Mouse (Mus musculus) 3134 (cell line): ENCODE results near the gene Lrrc38.

Experiments used
- DNase-seq: peaks from one replicate; pipeline ENCODE4 v3.0.0-alpha.2; 2011; ENCODE audit warnings: low spot score; ENCODE audit not compliant: insufficient read length; ENCODE audit errors: extremely low read depth

The Lrrc38 gene

DNA sequence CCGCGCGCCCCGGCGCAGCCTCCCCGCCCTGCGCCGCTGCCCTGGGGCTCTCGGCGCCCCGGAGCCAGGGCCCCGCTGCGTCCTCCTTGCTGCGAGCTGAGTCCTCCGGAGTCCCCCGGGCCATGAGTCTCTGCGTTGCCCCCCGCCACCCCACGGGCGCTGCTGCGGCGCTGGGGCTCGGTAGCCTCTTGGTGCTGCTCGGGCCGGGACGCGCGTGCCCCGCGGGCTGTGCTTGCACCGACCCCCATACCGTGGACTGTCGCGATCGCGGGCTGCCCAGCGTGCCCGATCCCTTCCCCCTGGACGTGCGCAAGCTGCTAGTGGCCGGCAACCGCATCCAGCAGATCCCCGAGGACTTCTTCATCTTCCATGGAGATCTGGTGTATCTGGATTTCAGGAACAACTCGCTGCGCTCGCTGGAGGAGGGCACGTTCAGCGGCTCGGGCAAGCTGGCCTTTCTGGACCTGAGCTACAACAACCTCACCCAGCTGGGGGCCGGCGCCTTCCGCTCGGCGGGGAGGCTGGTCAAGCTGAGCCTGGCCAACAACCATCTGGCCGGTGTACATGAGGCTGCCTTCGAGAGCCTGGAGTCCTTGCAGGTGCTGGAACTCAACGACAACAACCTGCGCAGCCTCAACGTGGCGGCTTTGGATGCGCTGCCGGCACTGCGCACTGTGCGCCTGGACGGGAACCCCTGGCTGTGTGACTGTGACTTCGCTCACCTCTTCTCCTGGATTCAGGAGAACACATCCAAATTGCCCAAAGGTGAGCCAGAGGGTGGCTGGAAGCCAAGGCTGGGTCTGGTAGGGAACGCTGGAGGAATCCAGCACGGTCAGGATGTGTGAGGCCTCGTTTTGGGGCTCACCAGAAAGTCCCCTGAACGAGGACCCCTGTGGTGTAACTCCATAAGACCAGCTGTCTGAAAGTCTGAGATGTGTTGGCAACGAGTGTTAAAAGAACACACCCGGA, 774 bp downstream of the Lrrc38 start:
- DNase-seq, result no peak

DNA sequence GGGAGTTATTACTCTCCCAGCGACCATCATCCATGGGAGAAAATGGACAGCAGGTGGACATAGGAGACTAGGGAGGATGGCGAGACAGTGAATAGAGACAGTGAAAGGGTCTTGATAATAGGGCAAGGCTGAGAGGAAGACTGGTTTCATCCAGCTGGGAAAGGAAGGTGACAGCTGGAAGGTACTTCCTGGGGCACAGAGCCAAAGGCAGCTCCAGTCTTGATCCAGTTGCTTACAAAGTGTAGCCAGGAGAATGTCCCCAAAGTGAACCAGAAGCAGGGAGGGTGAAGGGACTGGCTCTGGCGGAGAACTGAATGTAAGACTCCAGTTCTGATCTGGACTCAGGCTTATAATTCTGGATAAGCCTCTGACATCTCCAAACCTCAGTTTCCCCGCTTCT, 2.7 kb downstream of the Lrrc38 start:
- no peak for DNase-seq

DNA sequence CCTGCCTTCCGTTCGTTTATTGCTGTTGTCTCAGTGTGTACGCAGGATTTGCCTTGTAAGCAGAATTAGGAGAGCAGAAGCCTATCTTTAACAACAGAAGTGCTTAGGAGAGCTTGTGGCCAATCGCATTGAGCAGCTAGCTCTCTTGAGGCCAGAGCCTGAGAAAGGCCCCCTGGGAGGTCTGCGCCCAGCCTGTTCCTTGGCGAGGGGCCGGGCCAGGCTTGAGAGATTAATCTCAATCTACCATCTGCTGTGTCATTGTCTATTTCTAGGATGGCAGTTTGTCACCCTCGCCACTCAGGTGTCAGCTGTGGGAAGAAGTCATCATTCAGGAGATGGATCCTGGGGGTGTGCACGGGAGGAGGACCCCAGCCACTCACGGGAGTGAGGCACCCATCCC, 12.0 kb downstream of the Lrrc38 start:
- no peak for DNase-seq

DNA sequence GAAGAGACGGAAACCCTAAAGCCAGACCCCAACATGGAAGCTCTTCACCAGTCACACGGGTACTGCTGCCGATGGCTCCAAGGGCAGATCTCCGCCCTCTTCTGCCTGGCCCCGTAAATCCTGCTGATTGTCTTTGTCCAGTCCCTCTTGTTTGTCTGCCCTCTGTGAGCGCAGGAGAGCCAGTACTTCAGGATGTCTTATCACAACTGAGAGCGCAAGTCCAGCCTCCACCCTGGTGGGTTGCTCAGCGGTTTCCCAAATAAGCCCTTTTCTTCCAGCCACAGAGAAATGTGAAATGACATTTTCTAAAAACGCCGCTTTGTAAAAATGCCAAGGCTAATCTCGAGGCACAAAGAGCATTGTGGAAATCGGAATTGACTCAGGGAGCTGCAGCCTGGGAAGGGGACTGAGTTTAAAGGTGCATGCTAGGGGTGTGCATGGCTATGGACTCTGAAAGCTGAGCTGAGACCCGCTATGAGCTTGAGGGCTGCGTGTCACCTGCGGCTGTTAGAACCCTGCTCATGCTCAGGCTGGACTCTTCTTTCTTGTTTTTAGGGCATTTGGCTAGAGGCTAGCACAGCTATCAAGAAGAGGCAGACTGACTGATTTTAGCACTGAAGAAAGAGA, 17.0 kb downstream of the Lrrc38 start:
- no peak for DNase-seq

DNA sequence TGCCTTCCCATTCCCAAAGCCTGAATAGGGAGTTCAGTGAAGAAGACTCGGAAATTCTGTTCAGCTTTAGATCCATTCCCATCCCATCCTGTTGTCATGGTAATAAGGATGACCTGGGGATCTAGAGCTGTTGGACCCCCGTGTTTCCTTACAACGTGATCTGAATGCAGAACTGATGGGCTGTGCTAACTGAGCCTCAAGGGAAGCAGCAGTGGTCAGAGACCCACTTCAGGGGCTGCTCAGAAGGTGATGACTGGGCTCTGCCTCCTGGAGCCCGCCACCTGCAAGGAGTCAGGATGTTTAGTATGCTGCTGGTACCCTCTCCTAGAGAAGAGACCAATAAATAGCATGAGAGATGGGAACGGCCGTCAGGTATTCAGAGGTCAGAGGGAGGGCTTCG, 29.9 kb downstream of the Lrrc38 start:
- no peak for DNase-seq

DNA sequence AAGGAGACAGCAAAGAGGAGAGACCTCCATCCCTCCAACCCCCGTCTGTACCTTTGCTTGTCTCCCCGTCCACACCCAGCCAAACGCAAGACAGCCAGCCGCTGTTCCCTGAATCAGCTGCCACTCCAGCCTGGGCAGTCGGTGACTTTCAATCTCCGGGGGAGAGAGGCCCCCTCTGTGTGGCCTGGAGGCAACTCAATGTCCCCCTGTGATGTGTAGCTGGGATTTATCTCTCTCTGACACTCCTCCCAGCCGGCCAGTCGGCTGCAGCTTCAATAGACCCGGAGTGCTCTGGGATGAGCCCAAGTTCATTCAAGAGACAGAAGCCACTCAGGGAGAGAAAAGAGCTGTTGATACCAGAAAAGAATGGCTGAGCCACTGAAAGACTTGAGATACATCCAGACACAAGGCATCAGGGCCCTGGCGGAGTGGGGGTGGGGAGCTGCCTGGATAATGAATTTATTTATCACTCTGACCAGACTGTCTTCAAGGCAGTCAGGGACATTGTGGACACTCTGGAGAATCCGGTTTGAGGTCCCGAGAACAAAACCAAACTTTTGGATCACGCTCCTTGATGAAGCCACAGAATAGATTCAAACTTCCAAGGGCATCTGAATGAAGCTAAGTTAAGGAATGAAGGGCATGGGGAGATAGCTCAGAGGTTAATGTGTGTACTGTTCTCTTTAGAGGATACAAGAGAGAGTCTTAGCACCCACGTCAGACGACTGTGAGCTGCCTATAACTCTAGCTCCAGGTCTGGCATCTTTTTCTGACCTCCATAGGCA, 30.6 kb downstream of the Lrrc38 start:
- no peak for DNase-seq

DNA sequence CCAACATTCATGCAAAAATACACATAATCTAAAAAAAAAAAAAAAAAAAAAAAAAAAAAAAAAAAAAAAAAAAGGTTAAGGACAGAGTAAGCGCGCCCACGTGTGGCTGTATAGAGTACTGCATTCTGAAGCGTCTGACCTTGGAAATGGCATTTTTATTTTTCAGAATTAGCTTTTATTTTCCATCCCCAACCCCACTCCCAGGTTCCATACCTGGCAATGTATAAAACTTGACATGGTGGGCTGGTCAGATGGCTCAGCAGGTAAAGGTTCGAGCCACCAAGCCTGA, 31.1 kb downstream of the Lrrc38 start:
- DNase-seq, result no peak

DNA sequence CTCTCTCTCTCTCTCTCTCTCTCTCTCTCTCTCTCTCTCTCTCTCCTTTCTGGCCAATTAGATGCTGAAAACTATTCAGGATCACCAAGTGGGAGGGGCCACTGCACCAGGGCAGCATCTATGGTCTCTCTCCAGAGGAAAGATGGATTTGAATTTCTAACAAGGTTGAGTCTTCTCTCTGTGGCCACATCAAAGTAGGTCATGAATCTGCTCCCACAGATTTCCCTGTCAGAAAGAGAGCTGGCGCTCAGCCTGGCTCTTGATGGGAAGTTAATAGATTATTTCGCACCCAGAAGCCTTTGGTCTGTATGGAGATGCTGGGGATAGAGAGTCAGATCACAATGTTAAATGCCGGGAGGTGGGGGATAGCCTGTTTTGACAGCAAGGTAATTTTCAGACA, 32.6 kb downstream of the Lrrc38 start:
- DNase-seq, result no peak

DNA sequence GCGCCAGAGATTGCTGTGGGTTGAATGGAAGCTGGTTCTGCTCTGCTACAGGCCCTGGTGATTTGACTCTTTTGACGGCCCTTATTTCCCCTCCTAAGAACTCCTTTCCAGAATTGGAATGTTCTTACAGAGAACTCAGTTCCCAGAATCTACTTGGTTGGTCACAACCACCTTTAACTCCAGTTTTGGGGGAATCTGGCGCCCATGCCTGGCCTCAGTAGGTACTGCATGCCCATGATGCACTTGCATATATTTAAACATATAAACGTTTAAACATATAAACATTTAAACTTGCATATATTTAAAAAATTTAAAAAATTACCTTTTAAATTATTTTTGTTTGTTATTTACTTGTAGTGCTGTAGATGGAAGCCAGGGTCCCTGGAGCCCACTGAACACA, 34.1 kb downstream of the Lrrc38 start:
- DNase-seq, result no peak

DNA sequence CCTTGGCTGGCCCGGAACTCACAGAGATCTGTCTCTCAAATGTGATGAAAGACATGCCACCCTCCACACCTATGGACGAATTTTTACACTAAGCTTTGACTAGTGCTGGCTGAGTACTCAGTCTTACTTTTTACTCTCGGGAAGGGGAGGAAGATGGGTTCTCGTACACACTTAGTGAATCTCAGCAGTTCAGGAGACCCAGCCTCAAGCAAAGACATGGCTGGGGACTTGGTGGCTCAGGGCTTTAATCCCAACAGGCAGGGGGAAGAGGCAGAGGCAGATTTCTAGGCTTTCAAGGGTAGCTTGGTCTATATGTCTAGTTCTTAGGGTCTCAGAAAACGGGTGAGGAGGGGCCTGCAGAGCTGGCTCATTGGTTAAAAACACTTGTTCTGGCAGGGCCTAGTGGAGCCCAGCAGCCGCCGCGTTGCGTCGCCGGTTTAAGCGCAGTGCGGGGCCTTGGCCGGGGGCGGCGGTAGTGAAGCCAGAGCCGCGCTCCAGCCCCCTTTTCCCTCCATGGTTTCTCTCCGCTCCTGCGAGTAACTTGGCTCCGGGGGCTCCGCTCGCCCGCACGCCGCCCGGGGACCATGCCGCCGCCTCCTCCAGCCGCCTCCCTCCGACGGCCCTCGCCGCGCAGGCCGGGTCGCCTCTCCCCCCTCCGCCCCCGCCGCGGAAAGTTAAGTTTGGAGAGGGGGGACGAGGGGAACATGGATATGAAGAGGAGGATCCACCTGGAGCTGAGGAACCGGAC, 39.6 kb downstream of the Lrrc38 start:
- DNase-seq, result no peak

DNA sequence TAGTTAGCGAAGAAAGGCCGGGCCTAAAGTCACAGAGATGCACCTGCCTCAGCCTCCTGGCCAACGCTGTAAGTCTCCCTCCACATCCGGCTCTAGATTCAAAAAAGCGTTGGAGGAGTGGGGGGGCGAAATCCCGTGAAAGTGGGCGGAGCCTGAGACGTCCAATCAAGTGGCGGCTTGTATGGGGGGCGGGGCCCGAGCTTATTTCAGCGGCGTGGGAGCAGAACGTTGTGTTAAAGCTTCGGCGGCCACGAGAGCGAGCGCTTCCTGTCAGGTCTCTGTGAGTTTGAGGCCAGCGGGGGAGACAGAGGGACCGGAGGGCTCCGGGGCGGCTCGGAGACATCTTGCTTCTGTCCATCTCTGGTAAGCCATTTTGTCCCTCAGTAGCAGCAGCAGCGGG, 44.6 kb downstream of the Lrrc38 start, which contains the start of gene Pramel1:
TSS of gene Pramel1 (plus strand) at position 248 of the 400 bp plus-strand sequence.
- DNase-seq, result no peak

DNA sequence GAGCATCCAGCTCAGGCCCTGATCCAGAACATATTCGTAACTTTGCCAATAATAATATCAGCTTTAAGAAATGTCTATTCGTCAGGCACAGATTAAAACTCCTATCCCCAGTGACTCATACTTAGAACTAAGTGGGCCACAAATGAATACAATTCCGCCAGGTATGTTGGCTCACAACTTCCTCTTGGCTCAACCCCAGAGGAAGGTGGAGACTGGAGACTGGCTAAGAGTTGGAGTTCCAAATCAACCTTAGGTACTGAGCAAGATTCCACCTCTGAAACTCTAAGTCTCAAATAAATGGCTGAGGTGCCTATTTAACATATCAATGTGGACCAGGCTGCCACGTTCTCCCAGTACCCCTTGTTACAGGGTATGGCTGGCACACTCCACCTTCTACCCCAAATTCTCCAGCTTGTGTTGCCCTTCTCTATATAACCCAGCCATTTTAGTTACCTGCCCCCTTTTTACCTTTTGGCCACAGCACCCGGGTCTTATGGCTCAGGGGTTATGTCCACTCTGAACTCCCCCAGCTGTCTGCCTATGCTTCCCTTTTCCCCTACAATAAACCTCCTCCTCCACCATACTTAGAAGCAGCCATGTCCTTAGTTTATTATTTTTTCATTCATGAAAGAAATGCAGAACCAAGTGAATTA, 62.1 kb downstream of the Lrrc38 start:
- DNase-seq, result no peak

DNA sequence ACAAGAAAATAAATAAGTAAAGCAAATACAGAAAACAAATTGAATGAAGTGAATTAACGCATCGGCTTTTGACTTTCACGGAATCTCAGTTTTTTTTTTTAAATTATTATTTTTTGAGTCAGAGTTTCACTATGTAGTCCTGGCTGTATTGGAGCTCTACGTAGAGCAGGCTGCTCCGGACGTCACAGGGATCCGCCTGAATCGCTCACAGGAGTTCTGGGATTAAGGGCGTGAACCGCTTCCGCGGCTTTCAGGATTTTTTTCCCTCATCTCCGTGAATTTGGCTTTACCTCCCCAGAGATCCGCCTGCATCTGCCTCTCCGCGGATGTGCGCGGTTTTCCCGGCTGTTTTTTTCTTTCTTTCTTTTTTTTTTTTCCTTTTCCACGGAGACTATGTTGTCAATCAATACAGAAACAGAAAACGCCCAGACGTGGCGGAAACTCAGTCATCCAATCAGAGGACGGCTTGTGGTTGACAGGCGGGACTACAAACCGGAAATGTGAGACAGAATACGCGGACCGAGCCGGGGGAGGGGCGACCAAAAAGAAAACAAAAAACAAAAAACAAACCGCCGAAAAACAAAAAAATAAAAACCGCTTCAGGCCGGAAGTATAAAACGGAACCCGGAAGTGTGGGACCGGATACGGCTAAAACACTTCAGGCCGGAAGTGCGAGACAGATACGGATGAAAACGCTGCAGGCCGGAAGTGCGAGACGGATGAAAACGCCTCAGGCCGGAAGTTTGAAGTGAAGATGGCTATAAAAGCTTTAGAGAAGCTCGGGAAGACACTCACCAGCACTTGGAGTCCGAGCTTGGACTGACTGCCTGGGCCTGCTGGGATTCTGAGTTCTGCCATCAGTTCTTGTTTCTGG, 62.9 kb downstream of the Lrrc38 start, which contains the start of gene Pramef8:
TSS of gene Pramef8 (plus strand) at position 208 of the 874 bp plus-strand sequence.
- peak; percentile 83 for DNase-seq

DNA sequence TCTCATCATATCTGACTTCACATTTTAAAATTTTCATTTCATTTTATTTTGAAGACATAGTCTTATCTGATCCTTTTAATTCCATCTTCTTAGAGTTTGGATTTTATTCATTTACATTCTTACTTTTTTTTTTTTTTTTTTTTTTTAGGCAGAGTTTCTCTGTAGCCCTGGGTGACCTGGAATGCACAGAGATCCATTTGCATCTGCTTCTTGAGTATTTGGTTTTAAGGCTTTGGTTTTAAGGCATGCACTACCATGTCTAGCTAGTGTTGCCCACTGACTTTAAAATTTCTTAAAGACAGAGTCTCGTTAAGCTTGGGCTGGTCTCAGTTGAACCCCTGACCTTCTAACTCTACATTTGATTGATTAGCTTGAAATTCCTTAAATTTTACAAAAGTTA, 64.1 kb downstream of the Lrrc38 start:
- DNase-seq, result no peak

DNA sequence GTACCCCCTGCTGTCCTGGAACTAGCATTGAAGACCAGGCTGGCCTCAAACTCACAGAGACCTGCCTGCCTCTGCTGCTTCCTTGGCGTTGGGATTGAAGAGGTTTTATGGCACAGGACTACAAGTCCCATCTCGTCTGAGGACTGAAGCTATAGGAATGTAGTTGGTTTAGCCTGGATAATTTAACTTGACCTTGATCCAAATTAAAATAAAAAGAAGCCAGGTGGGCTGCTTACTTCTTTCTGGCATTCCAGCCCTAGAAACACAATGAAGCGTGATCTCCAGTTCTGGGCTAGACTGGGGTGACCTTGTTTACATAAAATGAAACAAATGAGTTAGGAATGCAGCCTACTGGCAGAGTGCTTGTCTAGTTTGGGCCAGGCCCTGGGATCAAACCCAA, 64.6 kb downstream of the Lrrc38 start:
- DNase-seq, result no peak
